In genomic region chr4:89532462-89532861, GRCm38 (mm10) we compare ENCODE assay signal across 8 mouse cellular contexts.
DNase-seq lines count a peak whose midpoint lies in the region; ATAC-seq lines count a peak whose summit lies in the region.

No protein-coding gene starts in this region.

- no peak overlapping the region for H3K4me2 ChIP-seq in hindbrain, embryonic 12.5 days (replicated peaks)
- H3K4me2 ChIP-seq in hindbrain, embryonic 13.5 days, result no peak overlapping the region

- no peak overlapping the region for H3K4me3 ChIP-seq in hindbrain, embryonic 10.5 days
- H3K4me3 ChIP-seq in hindbrain, embryonic 12.5 days, result no peak overlapping the region
- H3K4me3 ChIP-seq in hindbrain, embryonic 13.5 days, result no peak overlapping the region

- no peaks in the 10 kb centered on the region for H3K9me3 ChIP-seq in hindbrain, embryonic 10.5 days
- H3K9me3 ChIP-seq in hindbrain, embryonic 12.5 days (replicated peaks), result no peaks in the 10 kb centered on the region
- no peaks in the 10 kb centered on the region for H3K9me3 ChIP-seq in hindbrain, embryonic 13.5 days

- H3K36me3 ChIP-seq in hindbrain, embryonic 10.5 days, result no peaks in the 10 kb centered on the region
- no peaks in the 10 kb centered on the region for H3K36me3 ChIP-seq in hindbrain, embryonic 12.5 days
- no peaks in the 10 kb centered on the region for H3K36me3 ChIP-seq in hindbrain, embryonic 13.5 days

- no peak for ATAC-seq in hindbrain, embryonic 12.5 days (ENCODE audit: low FRiP score)
- ATAC-seq in hindbrain, embryonic 13.5 days (ENCODE audit: low FRiP score), result peak; percentile 46; the same call in 1 of the 2 replicates
- ATAC-seq in megakaryocyte-erythroid progenitor cell, adult 5-6 weeks (replicated peaks; ENCODE audit: low FRiP score, low TSS enrichment, poor library complexity, severe bottlenecking), result peak; percentile 84
- no peak for ATAC-seq in monocyte, adult 5-6 weeks (replicated peaks; ENCODE audit: insufficient number of reproducible peaks, low FRiP score, low TSS enrichment, poor library complexity, severe bottlenecking)

- 0 out of 2 replicates have a peak, but pooled peaks cover 8% of the 10 kb centered on the region for H3K27me3 ChIP-seq in hindbrain, embryonic 10.5 days (ENCODE audit: insufficient read depth, poor library complexity, severe bottlenecking)
- H3K27me3 ChIP-seq in hindbrain, embryonic 12.5 days, result no peaks in the 10 kb centered on the region
- H3K27me3 ChIP-seq in hindbrain, embryonic 13.5 days, result no peaks in the 10 kb centered on the region

- WGBS in hindbrain, embryonic 10.5 days, result 18% methylated on average over 4 of the region's 4 CpGs
- 18% methylated on average over 4 of the region's 4 CpGs for WGBS in hindbrain, embryonic 12.5 days
- WGBS in hindbrain, embryonic 13.5 days, result 12% methylated on average over 4 of the region's 4 CpGs

- no peak overlapping the region for H3K27ac ChIP-seq in hindbrain, embryonic 10.5 days
- H3K27ac ChIP-seq in hindbrain, embryonic 12.5 days, result no peak overlapping the region
- no peak overlapping the region for H3K27ac ChIP-seq in hindbrain, embryonic 13.5 days

- no peak overlapping the region for H3K9ac ChIP-seq in hindbrain, embryonic 12.5 days
- H3K9ac ChIP-seq in hindbrain, embryonic 13.5 days, result no peak overlapping the region

- peak; percentile 17 for DNase-seq in hindbrain, embryonic 10.5 days (ENCODE audit: low spot score)
- peak; percentile 28 for DNase-seq in urinary bladder, postnatal 25 days (ENCODE audit: low spot score)
- DNase-seq in urinary bladder, postnatal 10 days (ENCODE audit: low spot score), result no peak
- DNase-seq in cerebellum, postnatal 10 days, result peak; percentile 76

- H3K4me1 ChIP-seq in hindbrain, embryonic 10.5 days (replicated peaks), result no peaks in the 10 kb centered on the region
- no peaks in the 10 kb centered on the region for H3K4me1 ChIP-seq in hindbrain, embryonic 12.5 days
- H3K4me1 ChIP-seq in hindbrain, embryonic 13.5 days (replicated peaks), result no peaks in the 10 kb centered on the region

Comparison
In these comparisons a context has a peak if more than half of its experiments do, and no peak if none do; other contexts are left out.
1. ATAC-seq: peak in hindbrain, embryonic 13.5 days (single experiment) and megakaryocyte-erythroid progenitor cell, adult 5-6 weeks (single experiment); none in hindbrain, embryonic 12.5 days (single experiment) and monocyte, adult 5-6 weeks (single experiment).